Mouse (Mus musculus) kidney, adult 2 months (tissue): ENCODE data around the gene Sri.

ENCODE experiments used
- CTCF ChIP-seq: fragments of 200-500 bp; conservative IDR thresholded peaks from 2 replicates; pipeline ENCODE4 v1.5.1; 2011; ENCODE audit warnings: low read depth, mild to moderate bottlenecking, control low read depth, low read length, moderate library complexity, mixed read lengths; ENCODE audit not compliant: insufficient read depth, insufficient read length
- POLR2A ChIP-seq: fragments of 200-500 bp; IDR thresholded peaks from one replicate; pipeline ENCODE4 v1.6.1; 2011; ENCODE audit warnings: low read depth, low read length, control low read depth

DNA sequence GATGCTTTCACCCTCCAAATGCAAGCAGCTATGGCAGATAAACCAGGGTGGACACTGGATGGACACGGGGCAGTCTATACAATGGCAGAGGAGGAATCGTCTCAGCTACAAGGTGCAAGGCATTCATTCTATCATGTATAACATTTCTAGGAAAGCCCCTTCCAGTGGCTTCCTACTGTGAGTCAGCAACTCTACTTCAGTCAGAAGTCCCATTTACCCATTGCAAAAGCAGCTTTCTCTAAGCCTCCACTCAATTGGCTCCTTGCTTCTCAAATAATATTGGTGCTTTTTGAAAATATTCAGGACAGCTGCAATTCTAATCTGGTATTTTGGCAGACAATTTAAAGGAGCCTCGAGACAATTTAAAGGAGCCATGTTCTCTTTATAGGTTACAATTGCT lies 42.3 kb downstream of the Sri start:
- TF ChIP-seq CTCF (no peak), POLR2A (no peak)
